Mouse (Mus musculus) monocyte, adult 5-6 weeks (primary cell): Measurements from ENCODE around the gene Cdyl2. TPM values are rescaled to one million over a fixed set of nuclear protein-coding genes. Genes with fewer than 3 reads are reported as not detected.

ENCODE experiments used
- ATAC-seq: fragments of 153-309, 156-312 bp; replicated peaks from 2 replicates; pipeline ENCODE4 v1.8.0; 2017; ENCODE audit warnings: mild to moderate bottlenecking; ENCODE audit not compliant: low TSS enrichment, insufficient number of reproducible peaks, severe bottlenecking, poor library complexity, low FRiP score
- total RNA-seq: library from RNA; stranded (forward); fragments of 200-1000, 200-491, 200-594 nt; gene quantifications from 3 replicates; pipeline ENCODE4 v1.2.3, GENCODE M21; 2017

Gene Cdyl2
- total RNA-seq, 1 experiment from 2014 or later: 11.0 TPM

- 0 out of 2 replicates have a peak, but pooled peaks have one; percentile 38 for ATAC-seq
Observed at GRCm38 (mm10) chr8:116633470-116634150, 99.2 kb downstream of the Cdyl2 start.

GRCm38 (mm10) chr8:116630066-116630465 is 102.7 kb downstream of the Cdyl2 start:
- ATAC-seq: no peak

- no peak for ATAC-seq
Observed at GRCm38 (mm10) chr8:116628975-116629374, 103.8 kb downstream of the Cdyl2 start.

- ATAC-seq: peak; percentile 79
Observed at GRCm38 (mm10) chr8:116627854-116628479, 104.8 kb downstream of the Cdyl2 start.

GRCm38 (mm10) chr8:116623591-116623990 is 109.2 kb downstream of the Cdyl2 start:
- ATAC-seq: no peak

- no peak for ATAC-seq
Observed at GRCm38 (mm10) chr8:116622326-116622725, 110.5 kb downstream of the Cdyl2 start.

GRCm38 (mm10) chr8:116621158-116621961 is 111.4 kb downstream of the Cdyl2 start:
- ATAC-seq: no peak

- no peak for ATAC-seq
Observed at GRCm38 (mm10) chr8:116619686-116620320, 113.0 kb downstream of the Cdyl2 start.

GRCm38 (mm10) chr8:116619221-116619620 is 113.6 kb downstream of the Cdyl2 start:
- no peak for ATAC-seq

GRCm38 (mm10) chr8:116618797-116619196 is 114.0 kb downstream of the Cdyl2 start:
- no peak for ATAC-seq

GRCm38 (mm10) chr8:116617891-116618290 is 114.9 kb downstream of the Cdyl2 start:
- no peak for ATAC-seq

- ATAC-seq: no peak
Observed at GRCm38 (mm10) chr8:116616369-116616768, 116.4 kb downstream of the Cdyl2 start.

- ATAC-seq: no peak
Observed at GRCm38 (mm10) chr8:116614901-116615300, 117.9 kb downstream of the Cdyl2 start.

GRCm38 (mm10) chr8:116606171-116606570 is 126.6 kb downstream of the Cdyl2 start:
- no peak for ATAC-seq

GRCm38 (mm10) chr8:116602806-116603205 is 130.0 kb downstream of the Cdyl2 start:
- no peak for ATAC-seq

GRCm38 (mm10) chr8:116599728-116600127 is 133.1 kb downstream of the Cdyl2 start:
- no peak for ATAC-seq

GRCm38 (mm10) chr8:116591226-116591625 is 141.6 kb downstream of the Cdyl2 start:
- ATAC-seq: no peak

GRCm38 (mm10) chr8:116590546-116590945 is 142.2 kb downstream of the Cdyl2 start:
- no peak for ATAC-seq

- ATAC-seq: no peak
Observed at GRCm38 (mm10) chr8:116590106-116590505, 142.7 kb downstream of the Cdyl2 start.
